Mouse (Mus musculus): ENCODE results near the gene Klhl5.

Klhl5 gene

GRCm38 (mm10) chr5:65199346-65200128 lies 92.2 kb downstream of the Klhl5 start, which contains the start of gene Wdr19:
Gene Wdr19, plus strand, starts transcription at chr5:65199696.
- peak; percentile 99 for DNase-seq (ENCODE audit: low read depth)

- DNase-seq (ENCODE audit: low read depth) = peak; percentile 48
Measured at GRCm38 (mm10) chr5:65204726-65205125, 97.4 kb downstream of the Klhl5 start.

GRCm38 (mm10) chr5:65213321-65213720 lies 106.0 kb downstream of the Klhl5 start:
- no peak for DNase-seq (ENCODE audit: low read depth)
